In the genomic region with DNA sequence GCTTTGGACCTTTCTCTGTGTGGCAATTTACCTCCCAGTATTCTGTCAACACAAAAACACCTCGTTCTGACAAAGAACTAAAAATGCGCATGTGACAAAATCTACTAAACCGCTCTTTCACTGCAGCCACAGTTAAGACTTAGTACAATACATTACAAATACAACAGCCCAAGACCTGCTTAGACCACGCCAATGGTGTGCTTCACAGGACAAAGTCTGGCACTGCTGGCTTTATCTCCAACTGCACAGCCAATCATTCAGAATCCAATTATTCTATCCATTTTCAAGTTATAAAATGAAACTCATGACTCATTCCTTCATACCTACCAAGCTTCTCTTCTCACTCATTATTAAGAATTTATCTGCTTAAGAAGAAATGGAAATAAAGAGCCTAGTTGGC, we compare ENCODE assay signal across 14 mouse cellular contexts.
"Had no signal": no experiment of that assay in that cellular context is flagged by ENCODE, and none has a peak within 500 bp of the region (broad histone marks: within the 10 kb centered on the region; RNA-seq: fewer than 3 reads in every experiment).

No protein-coding gene starts in this region.

- H3K27me3 ChIP-seq: midbrain, embryonic 12.5 days; neural tube, embryonic 13.5 days had no signal

- H3K4me3 ChIP-seq: midbrain, embryonic 10.5 days; midbrain, embryonic 12.5 days; neural tube, embryonic 13.5 days had no signal

- H3K9ac ChIP-seq: lung, embryonic 14.5 days; midbrain, embryonic 12.5 days; neural tube, embryonic 13.5 days had no signal

- DNase-seq: lung, embryonic 14.5 days; lung, postnatal 4 days; retina, postnatal 1 day; right cerebral cortex, adult 18-20 months; right cerebral cortex, postnatal 25 days; right cerebral cortex, postnatal 4 days; spleen, adult 18-20 months; thymus, adult 18-20 months; thymus, postnatal 14 days; thymus, postnatal 36 days had no signal

- H3K4me2 ChIP-seq: lung, embryonic 14.5 days; midbrain, embryonic 12.5 days; neural tube, embryonic 13.5 days had no signal

- H3K27ac ChIP-seq: midbrain, embryonic 10.5 days; midbrain, embryonic 12.5 days; neural tube, embryonic 13.5 days had no signal

- H3K9me3 ChIP-seq: midbrain, embryonic 10.5 days; midbrain, embryonic 12.5 days; neural tube, embryonic 13.5 days had no signal

- H3K36me3 ChIP-seq: midbrain, embryonic 10.5 days; midbrain, embryonic 12.5 days; neural tube, embryonic 13.5 days had no signal

- ATAC-seq: midbrain, embryonic 16.5 days had no signal
